Mouse (Mus musculus) small intestine, adult 2 months (tissue): ENCODE data around the gene Itfg1.

ENCODE experiments used
- CTCF ChIP-seq: fragments of 200-500 bp; IDR thresholded peaks from 2 replicates; pipeline ENCODE4 v1.5.1; 2012; ENCODE audit warnings: low read depth, mild to moderate bottlenecking, control low read depth, inconsistent platforms, low read length, moderate library complexity, mixed read lengths; ENCODE audit not compliant: insufficient replicate concordance, insufficient read length; ENCODE audit errors: extremely low read depth
- POLR2A ChIP-seq: fragments of 200-500 bp; IDR thresholded peaks from 2 replicates; pipeline ENCODE4 v1.6.1; 2012; ENCODE audit warnings: low read depth, mild to moderate bottlenecking, control low read depth, inconsistent platforms, low read length, moderate library complexity

- TF ChIP-seq CTCF, result no peak
- peak; percentile 33; the same call in 1 of the 2 replicates for TF ChIP-seq POLR2A
Observed at GRCm38 (mm10) chr8:85700751-85701351, 139.9 kb downstream of the Itfg1 start, which contains the start of gene Neto2.
